Mouse (Mus musculus): ENCODE measurements around the gene Ulk1.

- TF ChIP-seq CTCF (IDR thresholded peaks at IDR 0.05; ENCODE audit: insufficient read depth, low read length) = no peak
- TF ChIP-seq POLR2A (IDR thresholded peaks at IDR 0.05; ENCODE audit: borderline replicate concordance, extremely low read depth, low read depth, low read length) = no peak
These were observed 7.1 kb downstream of the Ulk1 start for GRCm38 (mm10) chr5:110802809-110803208.
